Mouse (Mus musculus): Measurements from ENCODE around the gene Sema4c.

GRCm38 (mm10) chr1:36579974-36580383 lies 21.8 kb upstream of the Sema4c start:
- no peak for TF ChIP-seq GABPA (IDR thresholded peaks at IDR 0.05; ENCODE audit: insufficient replicate concordance, low read depth, low read length)
- TF ChIP-seq SIN3A (IDR thresholded peaks at IDR 0.05; ENCODE audit: low read length): no peak
- no peak for TF ChIP-seq POLR2A (IDR thresholded peaks at IDR 0.05; ENCODE audit: low read depth, low read length)
- TF ChIP-seq USF2 (conservative IDR thresholded peaks at IDR 0.05; ENCODE audit: low read depth, low read length): no peak
- no peak for TF ChIP-seq IRF4 (IDR thresholded peaks at IDR 0.05; ENCODE audit: low read depth, low read length)
- TF ChIP-seq MYC (IDR thresholded peaks at IDR 0.05; ENCODE audit: low read depth, low read length): no peak
- TF ChIP-seq E2F4 (IDR thresholded peaks at IDR 0.05; ENCODE audit: insufficient replicate concordance, low read depth, low read length): no peak
- TF ChIP-seq EP300 (IDR thresholded peaks at IDR 0.05; ENCODE audit: low read length): no peak
- no peak for TF ChIP-seq MXI1 (IDR thresholded peaks at IDR 0.05; ENCODE audit: low read depth, low read length)
- no peak for TF ChIP-seq ZKSCAN1 (IDR thresholded peaks at IDR 0.05; ENCODE audit: borderline replicate concordance, low read depth, low read length)
- no peak for TF ChIP-seq RAD21 (IDR thresholded peaks at IDR 0.05; ENCODE audit: low read depth, low read length)

Measured in CH12.LX (cell line).